Mouse (Mus musculus) CH12.LX (cell line): ENCODE data around the gene E030018B13Rik.

ENCODE experiments used
- CHD2 ChIP-seq: IDR thresholded peaks from 2 replicates; pipeline ENCODE4 v1.6.1; 2011; ENCODE audit warnings: low read length, improper control_type of control experiment
- CTCF ChIP-seq, 2 experiments: IDR thresholded peaks in 1 of 2; conservative IDR thresholded peaks in 1 of 2; 2 replicates each; pipeline ENCODE4 v1.5.1; 2011 to 2012; ENCODE audit warnings: low read depth in 2 of 2, low read length in 2 of 2, improper control_type of control experiment in 1 of 2, inconsistent platforms in 1 of 2, mild to moderate bottlenecking in 1 of 2, moderate library complexity in 1 of 2
- E2F4 ChIP-seq: IDR thresholded peaks from 2 replicates; pipeline ENCODE4 v1.6.1; 2011; ENCODE audit warnings: low read depth, low read length, improper control_type of control experiment; ENCODE audit not compliant: insufficient replicate concordance
- IRF4 ChIP-seq: IDR thresholded peaks from 2 replicates; pipeline ENCODE4 v1.6.1; 2014; ENCODE audit warnings: low read depth, mild to moderate bottlenecking, inconsistent platforms, low read length, improper control_type of control experiment
- MAFK ChIP-seq: IDR thresholded peaks from 2 replicates; pipeline ENCODE4 v1.6.1; 2011; ENCODE audit warnings: low read length, improper control_type of control experiment; ENCODE audit not compliant: insufficient replicate concordance
- SMC3 ChIP-seq: IDR thresholded peaks from 2 replicates; pipeline ENCODE4 v1.6.1; 2011; ENCODE audit warnings: low read depth, low read length, improper control_type of control experiment
- USF2 ChIP-seq: conservative IDR thresholded peaks from 2 replicates; pipeline ENCODE4 v1.6.1; 2011; ENCODE audit warnings: low read depth, low read length, improper control_type of control experiment

DNA sequence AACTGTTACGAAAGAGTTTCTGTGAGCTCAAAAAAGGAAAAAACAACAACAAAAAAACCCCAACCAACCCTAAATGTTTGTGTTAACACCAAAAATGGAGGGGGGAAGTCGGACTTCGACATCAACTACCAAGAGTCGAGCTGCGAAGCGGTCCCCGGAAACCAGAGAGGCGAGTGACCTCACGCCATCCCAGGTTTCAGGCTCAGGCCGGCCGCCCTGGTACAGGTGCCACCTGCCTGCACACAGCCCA is 20.3 kb downstream of the E030018B13Rik start:
- TF ChIP-seq CHD2: no peak
- TF ChIP-seq CTCF (conservative IDR thresholded peaks at IDR 0.05 in 1 of 2, IDR thresholded peaks at IDR 0.05 in 1 of 2; ENCODE audit: low read depth in 2 of 2, low read length in 2 of 2): no peak
- no peak for TF ChIP-seq SMC3
- TF ChIP-seq E2F4: no peak
- TF ChIP-seq MAFK: no peak
- no peak for TF ChIP-seq IRF4
- no peak for TF ChIP-seq USF2
